ENCODE assay signal across 23 mouse cellular contexts in genomic region chr16:55142431-55143173, GRCm38 (mm10).
A peak's percentile ranks its signal among the peaks of the same experiment; 100 is the strongest.
DNase-seq lines count a peak whose midpoint lies in the region; ATAC-seq lines count a peak whose summit lies in the region.
"Had no signal": no experiment of that assay in that cellular context is flagged by ENCODE, and none has a peak within 500 bp of the region (broad histone marks: within the 10 kb centered on the region; RNA-seq: fewer than 3 reads in every experiment).

No protein-coding gene starts in this region.

- WGBS in forebrain, embryonic 14.5 days, result 64% methylated on average over 6 of the region's 6 CpGs
- WGBS in forebrain, embryonic 15.5 days, result 58% methylated on average over 6 of the region's 6 CpGs
- WGBS in midbrain, embryonic 15.5 days, result 61% methylated on average over 6 of the region's 6 CpGs

- no peaks in the 10 kb centered on the region for H3K4me1 ChIP-seq in forebrain, embryonic 14.5 days (ENCODE audit: control insufficient read depth, insufficient read depth, low read length)
- no peaks in the 10 kb centered on the region for H3K4me1 ChIP-seq in forebrain, embryonic 15.5 days
- H3K4me1 ChIP-seq in midbrain, embryonic 15.5 days, result no peaks in the 10 kb centered on the region
- H3K4me1 ChIP-seq: heart, embryonic 12.5 days; hindbrain, embryonic 12.5 days; megakaryocyte, embryonic 14.5 days had no signal

- DNase-seq in forebrain, embryonic 14.5 days (ENCODE audit: low spot score), result peak; percentile 36
- peak; percentile 5 for DNase-seq in kidney, postnatal 14 days
- DNase-seq in kidney, postnatal 36 days, result no peak
- peak; percentile 96 for DNase-seq in hindlimb bud, embryonic 11.5 days (ENCODE audit: extremely low spot score, low read depth, low spot score)
- DNase-seq in frontal cortex, postnatal 36 days (ENCODE audit: low spot score in 2 of 2), result no peak
- DNase-seq: adrenal gland, postnatal 14 days; cerebellum, adult 11-12 months; cerebellum, postnatal 14 days; forebrain, postnatal 0 days; heart, adult 11 months; heart, postnatal 14 days; liver; lung, postnatal 14 days; right cerebral cortex, postnatal 25 days had no signal

- no peak overlapping the region for H3K27ac ChIP-seq in forebrain, embryonic 14.5 days (ENCODE audit: low read depth, low read length)
- H3K27ac ChIP-seq in forebrain, embryonic 15.5 days (replicated peaks), result no peak overlapping the region
- H3K27ac ChIP-seq in midbrain, embryonic 15.5 days, result no peak overlapping the region
- H3K27ac ChIP-seq: hindbrain, embryonic 12.5 days had no signal

- no peak overlapping the region for H3K4me3 ChIP-seq in forebrain, embryonic 14.5 days (ENCODE audit: low read depth, low read length)
- H3K4me3 ChIP-seq in forebrain, embryonic 15.5 days, result no peak overlapping the region
- H3K4me3 ChIP-seq in midbrain, embryonic 15.5 days, result no peak overlapping the region
- H3K4me3 ChIP-seq: erythroblast, embryonic 14.5 days; heart, embryonic 12.5 days; hindbrain, embryonic 12.5 days; megakaryocyte, embryonic 14.5 days; myocyte had no signal

- no peak overlapping the region for H3K4me2 ChIP-seq in forebrain, embryonic 14.5 days (ENCODE audit: low read length)
- H3K4me2 ChIP-seq in forebrain, embryonic 15.5 days (replicated peaks), result no peak overlapping the region
- H3K4me2 ChIP-seq in midbrain, embryonic 15.5 days, result no peak overlapping the region
- H3K4me2 ChIP-seq: heart, embryonic 12.5 days; hindbrain, embryonic 12.5 days had no signal

- H3K9ac ChIP-seq in forebrain, embryonic 14.5 days (ENCODE audit: low read length), result no peak overlapping the region
- no peak overlapping the region for H3K9ac ChIP-seq in forebrain, embryonic 15.5 days (replicated peaks)
- no peak overlapping the region for H3K9ac ChIP-seq in midbrain, embryonic 15.5 days
- H3K9ac ChIP-seq: forebrain, postnatal 0 days; heart, embryonic 12.5 days; hindbrain, embryonic 12.5 days had no signal

- ATAC-seq in forebrain, embryonic 14.5 days, result no peak
- ATAC-seq in forebrain, embryonic 15.5 days (replicated peaks), result no peak
- peak; percentile 84 for ATAC-seq in midbrain, embryonic 15.5 days (replicated peaks)
- ATAC-seq: forebrain, postnatal 0 days; intestine, embryonic 16.5 days had no signal

- H3K27me3 ChIP-seq in forebrain, embryonic 14.5 days (replicated peaks; ENCODE audit: control insufficient read depth, insufficient read depth, low read length), result no peaks in the 10 kb centered on the region
- H3K27me3 ChIP-seq in forebrain, embryonic 15.5 days, result no peaks in the 10 kb centered on the region
- no peaks in the 10 kb centered on the region for H3K27me3 ChIP-seq in midbrain, embryonic 15.5 days (replicated peaks)
- H3K27me3 ChIP-seq: CH12.LX; heart, embryonic 12.5 days; hindbrain, embryonic 12.5 days; megakaryocyte, embryonic 14.5 days had no signal

- no peaks in the 10 kb centered on the region for H3K9me3 ChIP-seq in forebrain, embryonic 14.5 days (replicated peaks; ENCODE audit: control insufficient read depth, low read length)
- H3K9me3 ChIP-seq in forebrain, embryonic 15.5 days, result no peaks in the 10 kb centered on the region
- H3K9me3 ChIP-seq in midbrain, embryonic 15.5 days, result no peaks in the 10 kb centered on the region
- H3K9me3 ChIP-seq: heart, embryonic 12.5 days; hindbrain, embryonic 12.5 days had no signal

- H3K36me3 ChIP-seq in forebrain, embryonic 14.5 days (ENCODE audit: control insufficient read depth, insufficient read depth, low read length), result no peaks in the 10 kb centered on the region
- H3K36me3 ChIP-seq in forebrain, embryonic 15.5 days, result no peaks in the 10 kb centered on the region
- no peaks in the 10 kb centered on the region for H3K36me3 ChIP-seq in midbrain, embryonic 15.5 days (replicated peaks)
- H3K36me3 ChIP-seq: heart, embryonic 12.5 days; hindbrain, embryonic 12.5 days had no signal

Comparison
In these comparisons a context has a peak if more than half of its experiments do, and no peak if none do; other contexts are left out.
1. DNase-seq: peak in forebrain, embryonic 14.5 days (single experiment), kidney, postnatal 14 days (single experiment) and hindlimb bud, embryonic 11.5 days (single experiment); none in kidney, postnatal 36 days (0 of 2) and frontal cortex, postnatal 36 days (0 of 2).